Mouse (Mus musculus): Measurements from ENCODE around the gene Bcas2.
"Not testable (repeated sequence)": the region's sequence is repeated elsewhere in the genome, so short reads cannot be mapped to it uniquely, and the experiment has no call there.

The Bcas2 gene

DNA sequence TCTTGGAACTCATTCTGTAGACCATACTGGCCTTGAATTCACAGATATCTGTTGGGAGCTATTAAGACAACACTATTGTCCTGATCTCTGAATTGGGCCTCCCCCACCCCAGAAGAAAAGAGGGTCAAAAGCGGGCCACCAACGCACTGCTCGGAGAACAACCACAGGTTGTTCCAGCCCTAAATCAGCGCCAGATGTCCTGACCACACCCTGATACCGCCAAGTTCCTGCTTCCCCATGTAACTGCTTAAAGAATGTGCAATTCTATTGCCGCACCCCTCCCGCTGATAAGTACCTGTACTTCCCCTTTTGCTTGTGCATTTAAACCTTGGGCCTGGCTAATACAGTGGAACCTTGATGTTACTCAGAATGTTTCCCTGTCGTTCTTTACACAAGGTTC lies 43.9 kb downstream of the Bcas2 start:
- DNase-seq (ENCODE audit: low spot score): not testable (repeated sequence)

- DNase-seq (ENCODE audit: low spot score): no peak
Observed at GRCm38 (mm10) chr3:103221435-103221834, 50.0 kb downstream of the Bcas2 start.

DNA sequence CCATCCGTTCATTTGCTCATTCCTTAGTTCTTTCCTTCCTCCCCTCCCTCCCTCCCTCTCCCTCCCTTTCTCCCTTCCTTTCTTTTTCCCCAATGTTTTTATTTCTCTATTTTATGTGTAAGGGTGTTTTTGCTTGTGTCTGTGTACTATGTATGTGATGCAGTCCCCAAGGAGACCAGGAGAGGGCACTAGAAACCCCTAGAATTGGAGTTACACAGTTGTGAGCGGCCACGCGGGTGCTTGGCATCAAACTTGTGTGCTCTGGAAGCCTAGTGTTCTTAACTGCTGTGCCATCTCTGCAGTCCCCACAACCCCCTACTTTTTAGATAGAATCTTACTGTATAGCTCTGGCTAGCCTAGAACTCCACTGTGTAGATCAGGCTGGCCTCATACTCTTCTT lies 52.3 kb downstream of the Bcas2 start:
- DNase-seq (ENCODE audit: low spot score): no peak

DNA sequence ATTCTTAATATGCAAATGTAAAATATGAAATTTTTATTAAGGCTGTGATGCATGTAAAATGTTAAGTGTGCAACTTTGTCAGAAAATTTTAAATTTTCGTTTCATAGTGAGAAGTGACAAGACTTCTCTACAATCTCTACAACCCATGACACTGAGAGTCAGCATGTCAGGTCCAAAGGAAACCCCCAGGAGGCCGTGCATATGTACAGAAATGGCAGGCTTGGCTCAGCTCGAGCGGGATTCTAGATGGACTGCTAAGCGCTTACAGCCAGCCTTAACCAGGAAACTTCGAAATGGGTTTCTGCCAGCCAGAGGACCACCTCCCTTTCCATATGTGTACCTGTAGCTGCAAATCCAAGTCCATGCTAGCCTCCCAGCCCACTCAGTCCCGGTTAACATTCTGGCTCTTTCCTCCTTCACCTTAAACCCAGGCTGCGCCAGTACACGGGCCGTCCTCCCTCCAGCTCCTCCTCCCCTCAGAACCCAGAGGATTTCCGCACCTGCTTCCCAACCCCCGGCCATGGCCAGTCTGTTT lies 52.8 kb downstream of the Bcas2 start:
- DNase-seq (ENCODE audit: low spot score): no peak

DNA sequence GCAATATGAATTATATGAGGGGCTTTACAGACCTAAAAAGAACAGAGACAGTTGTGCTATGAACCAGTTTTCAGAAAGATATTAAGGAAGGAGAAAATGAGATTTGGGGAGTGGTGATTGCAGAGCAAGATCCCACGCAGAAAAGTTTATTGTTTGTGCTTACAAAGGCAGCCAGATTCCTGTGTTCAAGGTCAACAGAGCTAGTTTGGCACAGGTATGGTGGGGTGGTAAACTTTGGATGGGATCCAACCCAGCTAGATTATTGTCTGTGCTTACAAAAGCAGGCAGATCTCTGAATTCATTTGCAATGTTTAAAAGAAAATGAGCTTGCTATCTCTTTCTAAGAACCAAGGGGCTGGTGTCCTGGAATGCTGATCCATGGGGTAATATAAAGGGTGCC lies 56.3 kb downstream of the Bcas2 start:
- no peak for DNase-seq (ENCODE audit: low spot score)

All from yolk sac, embryonic 10.5 days (tissue).